Mouse (Mus musculus) small intestine, adult 2 months (tissue): ENCODE data around the gene Rab20. TPM values are rescaled to one million over a fixed set of nuclear protein-coding genes. Genes with fewer than 3 reads are reported as not detected.
"Not testable (repeated sequence)": the region's sequence is repeated elsewhere in the genome, so short reads cannot be mapped to it uniquely, and the experiment has no call there.

Source experiments
- H3K27ac ChIP-seq: fragments of 200-500 bp; 2 replicates; pipeline ENCODE4 v1.5.1; 2012; ENCODE audit warnings: low read depth, low read length, control low read depth, inconsistent platforms; ENCODE audit not compliant: insufficient read depth
- H3K27me3 ChIP-seq: fragments of 200-500 bp; 2 replicates; pipeline ENCODE4 v1.6.1; 2012; ENCODE audit warnings: mild to moderate bottlenecking, moderate library complexity, low read length, inconsistent platforms; ENCODE audit not compliant: control insufficient read depth, insufficient read depth
- H3K36me3 ChIP-seq: fragments of 200-500 bp; 2 replicates; pipeline ENCODE4 v1.6.1; 2012; ENCODE audit warnings: mild to moderate bottlenecking, low read length, control low read depth, inconsistent platforms; ENCODE audit not compliant: control insufficient read depth, insufficient read depth
- H3K4me1 ChIP-seq: fragments of 200-500 bp; 2 replicates; pipeline ENCODE4 v1.6.1; 2012; ENCODE audit warnings: low read length, inconsistent platforms, mixed read lengths; ENCODE audit not compliant: control insufficient read depth, insufficient read depth, insufficient read length
- H3K4me3 ChIP-seq: fragments of 200-500 bp; 2 replicates; pipeline ENCODE4 v1.5.1; 2012; ENCODE audit warnings: low read depth, mild to moderate bottlenecking, control low read depth, inconsistent platforms, low read length, moderate library complexity
- CTCF ChIP-seq: fragments of 200-500 bp; IDR thresholded peaks from 2 replicates; pipeline ENCODE4 v1.5.1; 2012; ENCODE audit warnings: low read depth, mild to moderate bottlenecking, control low read depth, inconsistent platforms, low read length, moderate library complexity, mixed read lengths; ENCODE audit not compliant: insufficient replicate concordance, insufficient read length; ENCODE audit errors: extremely low read depth
- POLR2A ChIP-seq: fragments of 200-500 bp; IDR thresholded peaks from 2 replicates; pipeline ENCODE4 v1.6.1; 2012; ENCODE audit warnings: low read depth, mild to moderate bottlenecking, control low read depth, inconsistent platforms, low read length, moderate library complexity
- WGBS: fragments of 180-500 bp; shearing (Covaris S2); methylation state at CpG from one replicate; pipeline ENCODE4 v1.1.7; 2018; 5-methylcytosine and 5-hydroxymethylcytosine counted together
- polyA plus RNA-seq: library from polyadenylated mRNA; depleted of rRNA; stranded (reverse); fragments of >200 nt; gene quantifications from 2 replicates; pipeline ENCODE4 v1.2.3, GENCODE M21; 2012

The Rab20 gene
- polyA plus RNA-seq, 1 experiment: 43.3 TPM

- Histone ChIP-seq H3K4me3 (no peak overlapping the region), H3K27me3 (no peaks in the 10 kb centered on the region), H3K36me3 (peaks cover 2% of the 10 kb centered on the region; the same call in 1 of the 2 replicates), H3K4me1 (peaks cover 28% of the 10 kb centered on the region), H3K27ac (no peak overlapping the region)
- TF ChIP-seq POLR2A (no peak), CTCF (no peak)
- WGBS: 41% methylated on average over 8 of the region's 8 CpGs
Measured at GRCm38 (mm10) chr8:11471309-11471708, 7.2 kb downstream of the Rab20 start.

GRCm38 (mm10) chr8:11470694-11471093 lies 7.8 kb downstream of the Rab20 start:
- TF ChIP-seq CTCF: no peak
- TF ChIP-seq POLR2A: no peak
- Histone ChIP-seq H3K4me3 (no peak overlapping the region), H3K4me1 (peaks cover 24% of the 10 kb centered on the region), H3K36me3 (peaks cover 2% of the 10 kb centered on the region; the same call in 1 of the 2 replicates), H3K27me3 (no peaks in the 10 kb centered on the region), H3K27ac (no peak overlapping the region)
- WGBS: 83% methylated on average over 7 of the region's 7 CpGs

- Histone ChIP-seq H3K27me3 (no peaks in the 10 kb centered on the region), H3K4me3 (no peak overlapping the region), H3K36me3 (peaks cover 2% of the 10 kb centered on the region; the same call in 1 of the 2 replicates), H3K27ac (no peak overlapping the region), H3K4me1 (peaks cover 33% of the 10 kb centered on the region)
- TF ChIP-seq CTCF (peak; percentile 80; the same call in 1 of the 2 replicates), POLR2A (no peak)
- WGBS: 6% methylated on average over 3 of the region's 3 CpGs
Measured at GRCm38 (mm10) chr8:11469095-11469494, 9.4 kb downstream of the Rab20 start.

DNA sequence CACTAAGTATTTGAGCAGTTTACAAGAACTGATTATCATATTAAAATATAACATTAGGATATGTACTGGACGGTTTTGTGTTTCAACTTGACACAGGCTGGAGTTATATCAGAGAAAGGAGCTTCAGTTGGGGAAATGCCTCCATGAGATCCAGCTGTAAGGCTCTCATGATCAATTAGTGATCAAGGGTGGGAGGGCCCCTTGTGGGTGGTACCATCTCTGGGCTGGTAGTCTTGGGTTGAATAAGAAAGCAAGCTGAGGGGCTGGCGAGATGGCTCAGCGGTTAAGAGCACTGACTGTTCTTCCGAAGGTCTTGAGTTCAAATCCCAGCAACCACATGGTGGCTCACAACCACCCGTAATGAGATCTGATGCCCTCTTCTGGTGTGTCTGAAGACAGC lies 12.0 kb downstream of the Rab20 start:
- 94% methylated on average over 5 of the region's 5 CpGs for WGBS
- H3K36me3 ChIP-seq, H3K27ac ChIP-seq, H3K4me3 ChIP-seq, H3K27me3 ChIP-seq: not testable (repeated sequence)
- peaks cover 33% of the 10 kb centered on the region; the same call in 1 of the 2 replicates for H3K4me1 ChIP-seq

- Histone ChIP-seq H3K36me3 (no peaks in the 10 kb centered on the region), H3K27me3 (no peaks in the 10 kb centered on the region), H3K4me3 (no peak overlapping the region), H3K4me1 (peaks cover 26% of the 10 kb centered on the region; the same call in 1 of the 2 replicates), H3K27ac (peak overlapping the region; percentile 3; the same call in 1 of the 2 replicates)
- WGBS: 89% methylated on average over 4 of the region's 4 CpGs
- TF ChIP-seq CTCF (no peak), POLR2A (no peak)
Measured at GRCm38 (mm10) chr8:11465619-11466018, 12.9 kb downstream of the Rab20 start.

- Histone ChIP-seq H3K27me3 (no peaks in the 10 kb centered on the region), H3K4me1 (peaks cover 26% of the 10 kb centered on the region; the same call in 1 of the 2 replicates), H3K4me3 (no peak overlapping the region), H3K27ac (peak overlapping the region; percentile 76), H3K36me3 (no peaks in the 10 kb centered on the region)
- TF ChIP-seq POLR2A (no peak), CTCF (no peak)
- WGBS: 32% methylated on average over 3 of the region's 3 CpGs
Measured at GRCm38 (mm10) chr8:11464707-11464964, 13.9 kb downstream of the Rab20 start.

- Histone ChIP-seq H3K4me1 (peaks cover 29% of the 10 kb centered on the region; the same call in 1 of the 2 replicates), H3K27me3 (no peaks in the 10 kb centered on the region), H3K36me3 (no peaks in the 10 kb centered on the region), H3K27ac (peak overlapping the region; percentile 76), H3K4me3 (no peak overlapping the region)
- 46% methylated on average over 12 of the region's 12 CpGs for WGBS
- TF ChIP-seq CTCF (no peak), POLR2A (no peak)
Measured at GRCm38 (mm10) chr8:11463889-11464706, 14.4 kb downstream of the Rab20 start.
